Mouse (Mus musculus) liver, embryonic 18 days (tissue): ENCODE measurements around the gene Rnf19b. TPM values are rescaled to one million over a fixed set of nuclear protein-coding genes. Genes with fewer than 3 reads are reported as not detected.

Experiments used
- polyA plus RNA-seq: library from polyadenylated mRNA; depleted of rRNA; stranded (reverse); fragments of >200 nt; gene quantifications from 2 replicates; pipeline ENCODE4 v1.2.3, GENCODE M21; 2012; rRNA removed

Gene Rnf19b
- 12.7 and 14.0 TPM in 2 replicates for polyA plus RNA-seq

GRCm38 (mm10) chr4:129058207-129059092, at the start of gene Rnf19b:
Rnf19b (plus strand) TSS chr4:129058271.

GRCm38 (mm10) chr4:129105356-129105755, 47.3 kb downstream of the Rnf19b start, which contains the start of gene Tmem54:
Tmem54 (plus strand) TSS chr4:129105548.

GRCm38 (mm10) chr4:129121569-129122086, 63.6 kb downstream of the Rnf19b start, which contains the start of gene Hpca:
Hpca (minus strand) TSS chr4:129122036.

Other genes starting within 250 kb of the Rnf19b start
- gene Trim62, start 174.7 kb upstream of the Rnf19b start, polyA plus RNA-seq = 0.22 and 0.23 TPM in 2 replicates
- gene Azin2, start 95.8 kb upstream of the Rnf19b start, polyA plus RNA-seq = 1.00 and 1.1 TPM in 2 replicates
- 73.1 and 79.8 TPM in 2 replicates for gene Ak2, start 66.3 kb upstream of the Rnf19b start, polyA plus RNA-seq
- gene Tmem54, start 47.3 kb downstream of the Rnf19b start, polyA plus RNA-seq = 0.08 and 0.26 TPM in 2 replicates
- gene Hpca, start 63.8 kb downstream of the Rnf19b start, polyA plus RNA-seq = 0.97 and 1.1 TPM in 2 replicates
- gene Fndc5, start 78.7 kb downstream of the Rnf19b start, polyA plus RNA-seq = 0.29 and 0.31 TPM in 2 replicates
- gene S100pbp, start 131.5 kb downstream of the Rnf19b start, polyA plus RNA-seq = 10.8 and 13.9 TPM in 2 replicates
- 28.1 and 30.4 TPM in 2 replicates for gene Yars, start 131.5 kb downstream of the Rnf19b start, polyA plus RNA-seq
- gene C77080, start 203.1 kb downstream of the Rnf19b start, polyA plus RNA-seq = 4.0 and 4.2 TPM in 2 replicates
- 0.02 and 0.03 TPM in 2 replicates for gene Sync, start 229.3 kb downstream of the Rnf19b start, polyA plus RNA-seq